Mouse (Mus musculus) erythroblast, adult 5-6 weeks (primary cell): ENCODE results near the gene Esp6. TPM values are rescaled to one million over a fixed set of nuclear protein-coding genes. Genes with fewer than 3 reads are reported as not detected.
"Not testable (repeated sequence)": the region's sequence is repeated elsewhere in the genome, so short reads cannot be mapped to it uniquely, and the experiment has no call there.

Experiments
- ATAC-seq: replicated peaks from 2 replicates; pipeline ENCODE4 v1.8.0; 2016; ENCODE audit warnings: moderate number of reproducible peaks, mild to moderate bottlenecking, moderate TSS enrichment, inconsistent platforms; ENCODE audit not compliant: poor library complexity, low FRiP score, severe bottlenecking
- total RNA-seq, 2 experiments: library from RNA; stranded (forward) in 1 of 2; stranded (reverse) in 1 of 2; fragments of 150-400 nt in 1 of 2; fragments of 200-764, 138-1000 nt in 1 of 2; gene quantifications; 2 replicates each; pipeline versions ENCODE4 v1.2.3 to v1.2.4; 2015 to 2017; ENCODE audit warnings: low replicate concordance in 2 of 2

Gene Esp6
- total RNA-seq (2015; ENCODE audit: low replicate concordance) (not detected in 2 replicates), total RNA-seq (2017; ENCODE audit: low replicate concordance) (not detected in 2 replicates)

GRCm38 (mm10) chr17:40561207-40561606 is at the start of gene Esp6:
Gene Esp6, plus strand, starts transcription at chr17:40561507.
- no peak for ATAC-seq

DNA sequence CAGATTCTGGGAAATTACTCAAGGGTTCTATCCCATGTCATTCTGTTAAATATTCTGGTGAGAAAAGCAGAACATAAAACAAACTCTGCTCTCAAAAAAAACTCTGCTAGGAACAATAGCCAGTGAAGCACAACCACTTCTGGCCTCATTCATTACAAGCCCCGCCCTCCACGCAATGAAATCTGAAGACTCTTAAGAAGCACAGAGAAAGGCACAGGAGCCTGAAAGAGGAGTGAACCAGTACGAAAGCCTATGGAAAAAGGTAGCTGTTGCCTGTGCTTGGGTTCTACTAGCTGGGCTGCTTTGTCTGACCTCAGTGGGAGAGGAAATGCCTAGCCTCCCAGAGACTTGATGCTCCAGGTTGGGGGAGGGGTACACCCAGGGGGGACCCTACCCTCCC is 41.5 kb upstream of the Esp6 start, which contains the start of gene Esp8:
TSS of gene Esp8 (plus strand) at position 205 of the 400 bp plus-strand sequence.
- no peak for ATAC-seq

DNA sequence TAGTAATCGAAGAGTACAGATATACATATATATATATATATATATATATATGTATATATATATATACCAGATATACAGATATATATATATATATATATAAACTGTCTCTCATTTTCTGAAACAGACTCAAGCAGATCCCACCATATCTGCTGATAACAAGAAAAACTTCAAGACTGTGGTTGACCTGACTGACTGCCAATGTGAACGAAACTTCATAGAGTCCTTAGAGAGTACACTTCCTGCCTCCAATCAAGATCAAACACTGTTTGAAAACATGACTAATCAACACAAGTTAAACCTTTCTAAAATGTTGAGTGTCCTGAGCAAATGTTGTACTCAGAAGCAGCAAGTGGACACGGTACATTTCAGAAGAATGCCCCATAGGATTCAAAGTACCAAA is 31.5 kb upstream of the Esp6 start:
- ATAC-seq: no peak

DNA sequence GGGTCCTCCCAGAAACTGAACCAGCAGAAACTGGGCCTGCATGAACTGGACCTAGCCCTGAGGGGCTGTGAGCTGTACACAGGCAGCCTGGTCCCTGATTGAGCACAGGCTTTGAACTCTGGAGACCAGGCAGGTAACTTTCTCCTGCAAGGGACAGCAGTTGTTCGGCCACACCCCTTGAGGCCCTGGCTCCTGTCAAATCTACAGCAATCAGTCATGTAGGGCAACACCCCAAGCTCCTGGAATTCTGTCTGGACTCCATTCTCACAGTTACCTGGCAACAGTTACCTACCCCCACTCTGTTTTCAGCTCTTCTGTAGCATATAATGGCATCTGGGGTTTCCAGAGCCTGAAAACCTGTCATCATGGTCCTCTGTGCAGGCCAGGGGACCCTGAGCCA is 30.2 kb upstream of the Esp6 start:
- no peak for ATAC-seq

DNA sequence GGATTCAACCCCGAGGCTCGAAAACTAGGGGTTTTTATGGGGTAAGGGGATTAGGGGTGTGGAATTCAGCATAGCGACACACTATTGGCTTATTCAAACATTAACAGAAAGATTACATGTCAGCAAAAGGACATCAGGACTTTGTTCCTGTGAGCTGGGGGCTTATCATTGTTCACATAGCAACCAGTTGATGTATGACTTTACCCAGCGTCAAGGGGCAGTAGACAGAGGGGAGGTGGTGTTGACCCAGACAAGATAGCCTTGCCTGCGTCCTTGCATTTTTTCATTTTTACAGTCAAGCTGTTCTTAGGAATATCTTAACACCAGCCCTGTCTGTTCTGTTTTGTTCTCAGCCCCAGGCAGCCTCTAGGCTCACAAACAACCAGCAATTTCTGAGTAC is 14.3 kb upstream of the Esp6 start:
- not testable (repeated sequence) for ATAC-seq

DNA sequence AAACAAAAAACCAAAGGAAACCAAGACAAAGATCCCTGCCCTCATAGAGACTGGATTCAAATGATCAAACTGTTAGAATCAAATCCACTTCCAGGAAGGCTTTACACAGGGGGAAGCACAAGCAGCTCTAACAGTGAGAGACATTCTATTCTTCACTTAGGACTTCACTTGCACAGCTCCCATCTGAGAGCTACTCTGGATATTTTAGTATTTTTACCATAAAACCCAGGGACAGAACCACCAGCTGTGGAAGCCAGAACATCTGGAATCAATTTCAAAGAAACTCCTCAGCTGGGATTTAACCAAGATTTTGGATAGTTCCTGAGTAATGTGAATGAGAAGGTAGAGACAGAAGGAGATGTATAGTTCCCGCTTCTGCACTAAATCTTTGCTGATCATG is 7.8 kb upstream of the Esp6 start:
- no peak for ATAC-seq

GRCm38 (mm10) chr17:40583906-40584305 is 22.6 kb downstream of the Esp6 start:
- ATAC-seq: not testable (repeated sequence)

DNA sequence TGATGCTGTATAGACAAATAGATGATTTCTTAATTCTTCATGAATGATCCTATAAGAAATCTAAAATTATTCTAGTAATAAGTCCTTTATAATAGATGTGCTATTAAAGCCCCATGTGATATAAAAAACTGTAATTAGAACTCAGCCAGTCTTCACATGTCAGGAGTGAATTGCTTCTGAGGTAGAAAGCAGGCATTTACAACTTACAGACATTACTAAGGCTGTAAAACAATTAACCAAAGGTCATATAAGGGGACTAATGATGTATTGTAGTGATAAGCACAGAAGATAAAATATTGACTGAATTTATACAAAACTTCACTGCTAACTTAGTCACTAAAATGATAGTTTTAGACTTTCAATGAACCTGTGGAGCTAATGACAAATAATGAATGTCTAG is 30.0 kb downstream of the Esp6 start:
- ATAC-seq: no peak

DNA sequence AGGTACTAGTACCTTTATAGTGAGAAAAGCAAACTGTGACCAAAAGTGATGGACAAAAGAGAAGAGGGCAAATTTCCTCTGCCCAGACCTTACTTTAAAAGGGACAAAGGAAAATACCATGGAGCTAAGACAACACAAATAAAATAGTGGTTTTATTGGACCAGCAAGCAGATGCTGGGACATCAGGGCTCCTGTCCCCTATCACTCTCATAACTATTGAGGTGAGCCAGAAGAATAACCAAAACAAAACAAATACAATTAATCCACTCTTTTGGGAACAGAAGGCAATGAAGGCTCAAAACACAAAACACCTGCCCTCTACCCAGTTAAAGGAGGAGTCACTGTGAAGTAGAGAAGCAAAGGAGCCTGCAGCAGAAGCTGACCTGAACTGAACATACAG is 37.0 kb downstream of the Esp6 start, which contains the start of gene Esp4:
TSS of gene Esp4 (plus strand) at position 301 of the 400 bp plus-strand sequence.
- ATAC-seq: no peak

Other genes starting within 250 kb of the Esp6 start
- gene Crisp1, start 242.3 kb upstream of the Esp6 start, total RNA-seq (2015; ENCODE audit: low replicate concordance): not detected in 2 replicates
- gene Crisp1, start 242.3 kb upstream of the Esp6 start, total RNA-seq (2017; ENCODE audit: low replicate concordance): not detected in 2 replicates
- gene Esp8, start 41.5 kb upstream of the Esp6 start, total RNA-seq (2015; ENCODE audit: low replicate concordance): not detected in 2 replicates
- not detected in 2 replicates for gene Esp8, start 41.5 kb upstream of the Esp6 start, total RNA-seq (2017; ENCODE audit: low replicate concordance)
- gene Esp4, start 37.1 kb downstream of the Esp6 start, total RNA-seq (2015; ENCODE audit: low replicate concordance): not detected in 2 replicates
- gene Esp4, start 37.1 kb downstream of the Esp6 start, total RNA-seq (2017; ENCODE audit: low replicate concordance): not detected in 2 replicates
- not detected in 2 replicates for gene Esp3, start 70.6 kb downstream of the Esp6 start, total RNA-seq (2015; ENCODE audit: low replicate concordance)
- not detected in 2 replicates for gene Esp3, start 70.6 kb downstream of the Esp6 start, total RNA-seq (2017; ENCODE audit: low replicate concordance)
- not detected in 2 replicates for gene Esp1, start 165.6 kb downstream of the Esp6 start, total RNA-seq (2015; ENCODE audit: low replicate concordance)
- gene Esp1, start 165.6 kb downstream of the Esp6 start, total RNA-seq (2017; ENCODE audit: low replicate concordance): not detected in 2 replicates
- 1.0 TPM in 1 of 2 replicates, not detected in the other for gene Crisp2, start 245.5 kb downstream of the Esp6 start, total RNA-seq (2015; ENCODE audit: low replicate concordance)
- 3.7 and 5.9 TPM in 2 replicates for gene Crisp2, start 245.5 kb downstream of the Esp6 start, total RNA-seq (2017; ENCODE audit: low replicate concordance)
- gene Rhag, start 249.6 kb downstream of the Esp6 start, total RNA-seq (2015; ENCODE audit: low replicate concordance): 918 and 923 TPM in 2 replicates
- 744 and 814 TPM in 2 replicates for gene Rhag, start 249.6 kb downstream of the Esp6 start, total RNA-seq (2017; ENCODE audit: low replicate concordance)